Mouse (Mus musculus) cerebellum, adult 18-20 months (tissue): ENCODE data around the gene Gm20605.

ENCODE experiments used
- DNase-seq, 2 experiments: peaks; one replicate each; pipeline ENCODE4 v3.0.0; 2021

Gm20605 gene

GRCm38 (mm10) chr5:137653366-137653765 lies 24.4 kb downstream of the Gm20605 start:
- DNase-seq: no peak

- DNase-seq: no peak
Measured at GRCm38 (mm10) chr5:137654746-137655145, 25.8 kb downstream of the Gm20605 start.

GRCm38 (mm10) chr5:137656977-137657376 lies 28.0 kb downstream of the Gm20605 start:
- peak; percentile 80 to 82 for DNase-seq

GRCm38 (mm10) chr5:137660064-137660688 lies 31.2 kb downstream of the Gm20605 start:
- DNase-seq: no peak

- no peak for DNase-seq
Measured at GRCm38 (mm10) chr5:137663057-137663456, 34.1 kb downstream of the Gm20605 start.

GRCm38 (mm10) chr5:137668971-137669370 lies 40.0 kb downstream of the Gm20605 start:
- no peak for DNase-seq

GRCm38 (mm10) chr5:137670240-137670639 lies 41.3 kb downstream of the Gm20605 start:
- no peak for DNase-seq

- no peak for DNase-seq
Measured at GRCm38 (mm10) chr5:137671443-137672240, 42.7 kb downstream of the Gm20605 start.

GRCm38 (mm10) chr5:137672361-137672760 lies 43.4 kb downstream of the Gm20605 start:
- DNase-seq: no peak

- no peak for DNase-seq
Measured at GRCm38 (mm10) chr5:137673015-137673414, 44.0 kb downstream of the Gm20605 start.

- no peak for DNase-seq
Measured at GRCm38 (mm10) chr5:137674786-137675185, 45.8 kb downstream of the Gm20605 start.

GRCm38 (mm10) chr5:137677859-137678258 lies 48.9 kb downstream of the Gm20605 start:
- DNase-seq: no peak

GRCm38 (mm10) chr5:137678736-137679135 lies 49.8 kb downstream of the Gm20605 start:
- DNase-seq: no peak

GRCm38 (mm10) chr5:137679726-137680125 lies 50.8 kb downstream of the Gm20605 start:
- DNase-seq: no peak

- no peak for DNase-seq
Measured at GRCm38 (mm10) chr5:137682526-137682925, 53.6 kb downstream of the Gm20605 start.

- peak; percentile 14 to 24 for DNase-seq
Measured at GRCm38 (mm10) chr5:137683388-137684293, 54.7 kb downstream of the Gm20605 start.

- DNase-seq: peak; percentile 95 to 100
Measured at GRCm38 (mm10) chr5:137684294-137685123, 55.5 kb downstream of the Gm20605 start, which contains the start of gene Agfg2. Agfg2 (minus strand) TSS chr5:137684726.

GRCm38 (mm10) chr5:137685653-137686052 lies 56.7 kb downstream of the Gm20605 start:
- DNase-seq: no peak

- DNase-seq: no peak
Measured at GRCm38 (mm10) chr5:137686127-137686790, 57.3 kb downstream of the Gm20605 start.

- no peak for DNase-seq
Measured at GRCm38 (mm10) chr5:137689974-137690373, 61.0 kb downstream of the Gm20605 start.

- no peak for DNase-seq
Measured at GRCm38 (mm10) chr5:137690531-137690930, 61.6 kb downstream of the Gm20605 start.

- DNase-seq: no peak
Measured at GRCm38 (mm10) chr5:137691881-137692280, 62.9 kb downstream of the Gm20605 start.
